Mouse (Mus musculus) intestine, embryonic 16.5 days (tissue): ENCODE data around the gene Pcca. TPM values are rescaled to one million over a fixed set of nuclear protein-coding genes. Genes with fewer than 3 reads are reported as not detected.

ENCODE experiments used
- ATAC-seq: fragments of 200-750 bp; cut with Nextera tagmentation; 2 replicates; pipeline ENCODE4 v1.8.0; 2017; ENCODE audit warnings: moderate TSS enrichment, moderate library complexity
- H3K27ac ChIP-seq: fragments of 300-500 bp; sonication (generic); 2 replicates; pipeline ENCODE4 v1.5.1; 2014; ENCODE audit warnings: mild to moderate bottlenecking, low read length
- H3K27me3 ChIP-seq: fragments of 300-500 bp; sonication (generic); replicated peaks from 2 replicates; pipeline ENCODE4 v1.6.1; 2014; ENCODE audit warnings: low read length, control low read depth, mixed read lengths; ENCODE audit not compliant: control insufficient read depth, insufficient read depth
- H3K36me3 ChIP-seq: fragments of 300-500 bp; sonication (generic); 2 replicates; pipeline ENCODE4 v1.6.1; 2014; ENCODE audit warnings: low read length, control low read depth; ENCODE audit not compliant: control insufficient read depth, insufficient read depth
- H3K4me1 ChIP-seq: fragments of 300-500 bp; sonication (generic); 2 replicates; pipeline ENCODE4 v1.6.1; 2014; ENCODE audit warnings: low read length, control low read depth, mixed read lengths; ENCODE audit not compliant: control insufficient read depth, insufficient read depth
- H3K4me2 ChIP-seq: fragments of 300-500 bp; sonication (generic); 2 replicates; pipeline ENCODE4 v1.6.1; 2014; ENCODE audit warnings: low read depth, low read length, control low read depth
- H3K4me3 ChIP-seq: fragments of 300-500 bp; sonication (generic); 2 replicates; pipeline ENCODE4 v1.5.1; 2014; ENCODE audit warnings: mild to moderate bottlenecking, low read length
- H3K9ac ChIP-seq: fragments of 300-500 bp; sonication (generic); 2 replicates; pipeline ENCODE4 v1.6.1; 2014; ENCODE audit warnings: low read depth, low read length
- H3K9me3 ChIP-seq: fragments of 300-500 bp; sonication (generic); 2 replicates; pipeline ENCODE4 v1.6.1; 2016; ENCODE audit warnings: low read length, control low read depth; ENCODE audit not compliant: control insufficient read depth
- WGBS: fragments of 180-500 bp; shearing (Covaris S2); extraction: QIAGEN DNeasy Blood & Tissue Kit; methylation state at CpG from one replicate; pipeline ENCODE4 v1.1.7; 2014; 5-methylcytosine and 5-hydroxymethylcytosine counted together
- polyA plus RNA-seq: library from polyadenylated mRNA; unstranded; fragments of >200 nt; fragmentation: Nextera tagmentation; extraction: Ambion mirVana; gene quantifications from 2 replicates; pipeline ENCODE4 v1.2.1, GENCODE M21; 2015

The Pcca gene
- polyA plus RNA-seq, 1 experiment from 2014 or later, result 17.3 TPM

DNA sequence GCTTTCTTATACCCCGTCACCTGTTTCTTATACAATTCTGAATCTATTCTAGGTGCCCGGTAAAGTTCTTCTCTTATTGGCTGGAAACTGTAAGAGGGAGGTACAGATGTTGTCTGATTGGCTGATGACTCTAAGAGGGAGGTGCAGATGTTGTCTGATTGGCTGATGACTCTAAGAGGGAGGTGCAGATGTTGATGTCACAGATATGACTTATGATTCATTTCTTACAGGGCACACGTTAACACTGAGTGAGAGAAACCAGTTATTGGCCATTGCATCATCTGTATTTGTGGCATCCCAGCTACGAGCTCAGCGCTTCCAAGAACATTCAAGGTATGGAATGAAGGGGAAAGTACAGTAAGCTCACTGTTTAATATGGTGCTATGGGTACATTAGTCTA lies 179.7 kb downstream of the Pcca start:
- no peak overlapping the region for H3K9ac ChIP-seq
- no peaks in the 10 kb centered on the region for H3K9me3 ChIP-seq
- no peak for ATAC-seq
- no peak overlapping the region for H3K4me2 ChIP-seq
- H3K27ac ChIP-seq, result no peak overlapping the region
- no peaks in the 10 kb centered on the region for H3K4me1 ChIP-seq
- no peaks in the 10 kb centered on the region for H3K27me3 ChIP-seq
- no peaks in the 10 kb centered on the region for H3K36me3 ChIP-seq
- 92% methylated on average over 5 of the region's 5 CpGs for WGBS
- no peak overlapping the region for H3K4me3 ChIP-seq

- Histone ChIP-seq H3K4me3 (no peak overlapping the region), H3K4me2 (no peak overlapping the region), H3K27me3 (no peaks in the 10 kb centered on the region), H3K27ac (no peak overlapping the region), H3K9me3 (no peaks in the 10 kb centered on the region), H3K9ac (no peak overlapping the region), H3K4me1 (no peaks in the 10 kb centered on the region), H3K36me3 (no peaks in the 10 kb centered on the region)
- no peak for ATAC-seq
- 74% methylated on average over 1 of the region's 1 CpGs for WGBS
These were observed 180.8 kb downstream of the Pcca start for GRCm38 (mm10) chr14:122714911-122715310.

- no peak for ATAC-seq
- H3K36me3 ChIP-seq, result no peaks in the 10 kb centered on the region
- H3K4me3 ChIP-seq, result no peak overlapping the region
- no peaks in the 10 kb centered on the region for H3K27me3 ChIP-seq
- no peak overlapping the region for H3K4me2 ChIP-seq
- H3K9ac ChIP-seq, result no peak overlapping the region
- no peaks in the 10 kb centered on the region for H3K9me3 ChIP-seq
- H3K27ac ChIP-seq, result no peak overlapping the region
- no peaks in the 10 kb centered on the region for H3K4me1 ChIP-seq
These were observed 181.9 kb downstream of the Pcca start for GRCm38 (mm10) chr14:122716057-122716456.

GRCm38 (mm10) chr14:122719496-122720080 lies 185.5 kb downstream of the Pcca start:
- Histone ChIP-seq H3K9ac (no peak overlapping the region), H3K4me3 (no peak overlapping the region), H3K36me3 (no peaks in the 10 kb centered on the region), H3K9me3 (no peaks in the 10 kb centered on the region), H3K4me1 (peaks cover 3% of the 10 kb centered on the region), H3K4me2 (no peak overlapping the region), H3K27me3 (no peaks in the 10 kb centered on the region), H3K27ac (no peak overlapping the region)
- WGBS, result 85% methylated on average over 8 of the region's 8 CpGs
- no peak for ATAC-seq

DNA sequence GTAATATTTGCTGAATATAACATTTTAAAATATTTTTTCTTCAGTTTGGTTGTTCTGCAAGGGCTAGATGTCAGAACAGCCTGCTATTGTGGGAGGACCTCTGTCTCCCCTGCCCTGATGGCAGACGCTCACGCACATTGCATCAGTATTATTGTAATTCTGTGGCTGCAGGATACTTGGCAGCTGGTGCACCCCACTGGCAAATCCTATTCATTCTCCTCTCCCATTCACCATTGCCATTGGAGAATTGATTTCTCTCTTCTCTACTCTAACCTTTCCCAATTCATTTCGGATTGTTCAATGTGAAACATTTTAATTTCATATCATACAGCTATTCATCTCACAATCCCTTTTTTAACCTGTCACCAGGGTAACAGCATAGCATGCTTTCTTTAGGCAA lies 186.9 kb downstream of the Pcca start:
- no peak for ATAC-seq
- H3K36me3 ChIP-seq, result no peaks in the 10 kb centered on the region
- no peaks in the 10 kb centered on the region for H3K9me3 ChIP-seq
- no peak overlapping the region for H3K4me2 ChIP-seq
- no peak overlapping the region for H3K4me3 ChIP-seq
- no peaks in the 10 kb centered on the region for H3K27me3 ChIP-seq
- peaks cover 3% of the 10 kb centered on the region for H3K4me1 ChIP-seq
- WGBS, result 73% methylated on average over 3 of the region's 3 CpGs
- H3K9ac ChIP-seq, result no peak overlapping the region
- H3K27ac ChIP-seq, result no peak overlapping the region

DNA sequence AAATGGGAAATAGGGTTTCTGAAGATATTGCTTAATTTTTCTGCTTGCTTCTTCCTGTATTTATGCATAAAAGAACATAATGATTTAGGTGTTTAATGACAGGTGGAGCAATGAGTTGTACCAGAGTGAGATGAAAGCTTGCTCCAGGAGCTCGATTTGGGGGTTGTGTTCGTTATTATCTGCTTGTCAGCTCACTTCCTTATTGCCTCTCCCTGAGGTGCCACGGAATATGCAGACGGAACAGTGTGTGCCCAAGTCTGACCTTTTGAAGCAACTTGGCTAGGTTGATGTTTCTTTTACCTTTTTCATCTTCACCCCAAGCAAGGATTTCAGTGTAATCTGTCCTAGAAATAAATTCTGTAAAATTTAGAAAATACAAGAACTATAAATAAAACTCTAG lies 187.6 kb downstream of the Pcca start:
- WGBS, result 27% methylated on average over 4 of the region's 4 CpGs
- Histone ChIP-seq H3K9ac (no peak overlapping the region), H3K27ac (no peak overlapping the region), H3K4me1 (peaks cover 3% of the 10 kb centered on the region), H3K4me2 (no peak overlapping the region), H3K4me3 (no peak overlapping the region), H3K27me3 (no peaks in the 10 kb centered on the region), H3K36me3 (no peaks in the 10 kb centered on the region), H3K9me3 (no peaks in the 10 kb centered on the region)
- peak; percentile 74; the same call in 1 of the 2 replicates for ATAC-seq

GRCm38 (mm10) chr14:122726456-122726855 lies 192.3 kb downstream of the Pcca start:
- H3K9me3 ChIP-seq, result no peaks in the 10 kb centered on the region
- no peak overlapping the region for H3K9ac ChIP-seq
- no peak overlapping the region for H3K4me2 ChIP-seq
- H3K36me3 ChIP-seq, result no peaks in the 10 kb centered on the region
- H3K27ac ChIP-seq, result no peak overlapping the region
- WGBS, result 81% methylated on average over 1 of the region's 1 CpGs
- H3K4me1 ChIP-seq, result peaks cover 3% of the 10 kb centered on the region
- H3K4me3 ChIP-seq, result no peak overlapping the region
- no peaks in the 10 kb centered on the region for H3K27me3 ChIP-seq
- no peak for ATAC-seq

DNA sequence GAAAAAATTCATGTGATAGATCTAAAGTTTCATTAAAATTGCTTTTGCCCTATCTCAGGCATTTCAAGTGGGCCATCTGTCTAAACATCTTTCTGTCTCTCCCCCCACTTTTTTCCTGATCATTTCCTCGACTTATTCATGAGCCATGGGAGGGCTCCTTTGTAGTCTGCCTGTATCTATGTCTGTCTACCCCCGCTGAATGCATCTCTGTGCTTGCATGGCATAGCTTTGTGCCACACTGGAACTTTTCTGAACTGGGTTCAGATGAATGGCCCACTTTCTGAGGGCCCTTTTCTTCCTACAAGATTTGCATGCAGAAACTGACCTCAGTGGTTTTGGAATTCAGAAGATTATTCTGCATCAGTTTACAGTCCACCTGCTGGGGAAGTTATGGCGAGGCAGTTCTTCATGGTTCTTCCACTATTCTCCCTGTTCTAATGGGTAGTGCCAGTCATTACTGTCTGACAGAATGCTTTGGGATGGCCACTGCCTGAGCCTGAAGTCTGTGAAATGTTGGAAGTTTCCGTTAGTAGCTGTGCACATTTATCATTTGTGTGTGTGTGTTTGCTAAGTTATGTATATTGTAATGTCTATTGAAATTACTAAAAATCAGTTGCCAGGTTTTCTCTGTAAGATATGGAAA lies 195.4 kb downstream of the Pcca start:
- Histone ChIP-seq H3K27ac (no peak overlapping the region), H3K4me1 (no peaks in the 10 kb centered on the region), H3K4me2 (no peak overlapping the region), H3K27me3 (no peaks in the 10 kb centered on the region), H3K9ac (no peak overlapping the region), H3K4me3 (no peak overlapping the region), H3K36me3 (no peaks in the 10 kb centered on the region), H3K9me3 (no peaks in the 10 kb centered on the region)
- ATAC-seq, result no peak
- 80% methylated on average over 4 of the region's 4 CpGs for WGBS

DNA sequence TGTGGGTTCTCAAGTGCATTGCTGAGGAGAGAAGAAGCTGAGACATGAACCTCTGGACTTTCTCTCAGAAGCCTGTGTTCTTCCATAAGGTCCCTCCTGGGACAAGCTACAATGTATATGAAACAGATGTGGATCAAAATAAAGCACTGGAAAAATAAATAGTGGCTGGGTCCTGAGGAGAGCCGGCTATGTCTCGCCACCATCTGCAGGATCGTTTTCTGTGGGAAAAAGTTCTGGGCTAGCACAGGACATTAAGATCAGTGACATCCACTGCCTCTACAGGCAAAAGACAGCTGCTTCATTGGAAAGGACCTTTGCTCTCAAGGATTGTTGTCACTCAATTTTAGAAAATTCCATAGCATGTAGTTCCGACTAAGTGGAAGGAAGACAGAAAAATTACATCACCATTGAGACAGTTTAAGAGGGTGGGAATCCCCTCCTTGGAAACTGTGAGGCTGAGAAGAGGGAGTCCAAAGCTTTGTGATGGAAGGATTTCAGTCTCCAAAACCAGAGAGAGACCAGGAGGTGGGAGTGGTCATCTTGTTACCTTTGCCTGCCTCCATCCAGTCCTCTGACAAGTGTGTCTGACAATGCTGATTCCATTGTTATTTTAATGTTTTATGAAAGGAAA lies 196.9 kb downstream of the Pcca start:
- H3K4me3 ChIP-seq, result no peak overlapping the region
- no peaks in the 10 kb centered on the region for H3K4me1 ChIP-seq
- H3K9ac ChIP-seq, result no peak overlapping the region
- H3K36me3 ChIP-seq, result no peaks in the 10 kb centered on the region
- H3K4me2 ChIP-seq, result no peak overlapping the region
- H3K27ac ChIP-seq, result no peak overlapping the region
- H3K27me3 ChIP-seq, result no peaks in the 10 kb centered on the region
- WGBS, result 65% methylated on average over 4 of the region's 4 CpGs
- no peak for ATAC-seq
- no peaks in the 10 kb centered on the region for H3K9me3 ChIP-seq
